Mouse (Mus musculus): ENCODE measurements around the gene Aen. TPM values are rescaled to one million over a fixed set of nuclear protein-coding genes. Genes with fewer than 3 reads are reported as not detected.

Gene Aen
- total and polyA plus RNA-seq, 3 experiments = 69.1 to 74.2 (median 72.9) TPM

DNA sequence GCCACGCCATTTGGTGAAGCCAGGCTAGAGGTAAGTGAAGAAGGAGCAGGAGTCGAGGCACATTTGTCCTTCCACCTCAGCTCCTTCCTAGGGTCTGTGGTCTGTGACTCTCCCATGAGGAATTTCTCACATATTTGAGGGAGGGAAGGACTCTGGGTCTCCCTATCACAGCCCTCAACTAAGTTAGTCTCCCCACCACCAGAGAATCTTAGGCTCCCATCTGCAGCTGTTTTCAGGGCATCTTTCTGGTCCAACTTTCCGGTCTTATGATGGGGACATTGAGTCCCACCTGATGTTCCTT, 18.8 kb downstream of the Aen start:
- Histone ChIP-seq H3K9me3 (replicated peaks; ENCODE audit: low read length) (no peaks in the 10 kb centered on the region), H3K27ac (ENCODE audit: insufficient read depth, low read depth) (0 out of 2 replicates have a peak overlapping the region, but pooled peaks have one; percentile 17), H3K4me1 (ENCODE audit: control insufficient read depth in 1 of 2, insufficient read depth in 2 of 2) (peaks cover 32 to 76% of the 10 kb centered on the region in 2 experiments), H3K36me3 (replicated peaks in 1 of 2; ENCODE audit: control insufficient read depth in 1 of 2, insufficient read depth in 1 of 2, low read length in 1 of 2) (peaks cover 7 to 29% of the 10 kb centered on the region in 2 experiments), H3K9ac (ENCODE audit: insufficient read depth, low read depth) (peak overlapping the region; percentile 28; the same call in 1 of the 2 replicates), H3K79me2 (replicated peaks; ENCODE audit: control insufficient read depth, extremely low read depth, insufficient read depth, poor library complexity, severe bottlenecking) (no peaks in the 10 kb centered on the region), H3K4me3 (replicated peaks in 1 of 3; ENCODE audit: low read depth in 2 of 3, low read length in 2 of 3, poor library complexity in 1 of 3) (peak overlapping the region; percentile 13 to 53 (median 42)), H3K4me2 (ENCODE audit: insufficient read depth, low read depth, poor library complexity, severe bottlenecking) (peak overlapping the region; percentile 70; the same call in 1 of the 2 replicates), H3K27me3 (replicated peaks) (no peaks in the 10 kb centered on the region)
- DNase-seq (ENCODE audit: extremely low read depth) = no peak
- TF ChIP-seq ZMIZ1 (IDR thresholded peaks at IDR 0.05; ENCODE audit: low read depth, low read length) = no peak
- dilution Hi-C loops (cut with MboI; ENCODE audit: extremely low pct_ligation_motif_present, extremely low pct_unique_long_range_greater_than_20kb, low sequenced_read_pairs) = no loop called here
- in situ Hi-C loops (cut with MboI; ENCODE audit: low pct_ligation_motif_present, low pct_unique_long_range_greater_than_20kb, low sequenced_read_pairs) = loop anchor here (25.0 kb wide), 1 partner anchor 448 kb away; no protein-coding TSS in a partner anchor

DNA sequence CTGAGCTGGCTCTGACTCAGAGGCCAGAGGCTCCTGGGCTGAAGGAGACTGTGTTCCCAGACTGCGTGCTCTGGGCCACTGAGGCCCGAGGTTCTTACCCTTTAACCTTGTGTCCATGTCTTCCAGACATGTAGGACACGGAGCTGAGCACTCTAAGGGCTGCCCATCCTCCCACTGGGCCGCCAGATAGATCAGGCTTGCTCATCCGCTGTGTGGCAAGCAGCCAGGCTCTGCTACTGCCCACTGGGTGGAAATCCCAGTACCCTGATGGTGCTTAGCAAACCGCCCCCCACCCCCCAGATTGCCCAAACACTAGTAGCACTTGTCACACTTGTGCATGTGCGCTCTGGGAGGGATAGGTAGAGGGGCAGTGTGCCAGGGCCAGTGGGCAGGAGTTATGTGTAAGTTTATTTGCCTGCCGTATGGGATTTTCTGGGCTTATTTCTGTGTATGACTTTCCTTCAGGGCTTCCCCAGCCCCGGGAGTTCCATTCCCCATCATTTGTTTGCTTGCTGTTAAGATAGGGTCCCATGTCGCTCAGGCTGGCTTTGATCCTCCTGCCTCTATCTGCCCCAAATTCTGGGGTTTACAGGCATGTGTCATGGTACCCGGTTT, 19.3 kb downstream of the Aen start:
- no peak for TF ChIP-seq KAT2A (IDR thresholded peaks at IDR 0.05; ENCODE audit: insufficient replicate concordance, low read length)
- no peak for TF ChIP-seq POLR2A (IDR thresholded peaks at IDR 0.05; ENCODE audit: low read depth, low read length)
- TF ChIP-seq PAX5 (IDR thresholded peaks at IDR 0.05; ENCODE audit: low read length) = no peak
- no peak for TF ChIP-seq RCOR1 (conservative IDR thresholded peaks at IDR 0.05; ENCODE audit: low read depth, low read length)
- no peak for TF ChIP-seq MAX (IDR thresholded peaks at IDR 0.05; ENCODE audit: low read length)
- TF ChIP-seq CTCF (conservative IDR thresholded peaks at IDR 0.05 in 1 of 2, IDR thresholded peaks at IDR 0.05 in 1 of 2; ENCODE audit: low read depth in 2 of 2, low read length in 2 of 2) = no peak
- no peak for TF ChIP-seq GABPA (IDR thresholded peaks at IDR 0.05; ENCODE audit: insufficient replicate concordance, low read depth, low read length)
- TF ChIP-seq USF2 (conservative IDR thresholded peaks at IDR 0.05; ENCODE audit: low read depth, low read length) = no peak
- Histone ChIP-seq H3K4me3 (replicated peaks in 1 of 3; ENCODE audit: low read depth in 2 of 3, low read length in 2 of 3, poor library complexity in 1 of 3) (peak overlapping the region; percentile 13 to 53 (median 26)), H3K9me3 (replicated peaks; ENCODE audit: low read length) (no peaks in the 10 kb centered on the region), H3K27ac (ENCODE audit: insufficient read depth, low read depth) (0 out of 2 replicates have a peak overlapping the region, but pooled peaks have one; percentile 3), H3K4me2 (ENCODE audit: insufficient read depth, low read depth, poor library complexity, severe bottlenecking) (0 out of 2 replicates have a peak overlapping the region, but pooled peaks have one; percentile 70), H3K4me1 (ENCODE audit: control insufficient read depth in 1 of 2, insufficient read depth in 2 of 2) (peaks cover 32 to 81% of the 10 kb centered on the region in 2 experiments), H3K36me3 (replicated peaks in 1 of 2; ENCODE audit: control insufficient read depth in 1 of 2, insufficient read depth in 1 of 2, low read length in 1 of 2) (peaks cover 2 to 27% of the 10 kb centered on the region in 2 experiments), H3K27me3 (replicated peaks) (no peaks in the 10 kb centered on the region), H3K79me2 (replicated peaks; ENCODE audit: control insufficient read depth, extremely low read depth, insufficient read depth, poor library complexity, severe bottlenecking) (no peaks in the 10 kb centered on the region), H3K9ac (ENCODE audit: insufficient read depth, low read depth) (peak overlapping the region; percentile 28)
- dilution Hi-C loops (cut with MboI; ENCODE audit: extremely low pct_ligation_motif_present, extremely low pct_unique_long_range_greater_than_20kb, low sequenced_read_pairs) (no loop called here), in situ Hi-C loops (cut with MboI; ENCODE audit: low pct_ligation_motif_present, low pct_unique_long_range_greater_than_20kb, low sequenced_read_pairs) (loop anchor here (5.0 to 25.0 kb wide), 2 partner anchors 172 to 447 kb away; no protein-coding TSS in a partner anchor)
- DNase-seq (ENCODE audit: extremely low read depth) = no peak

DNA sequence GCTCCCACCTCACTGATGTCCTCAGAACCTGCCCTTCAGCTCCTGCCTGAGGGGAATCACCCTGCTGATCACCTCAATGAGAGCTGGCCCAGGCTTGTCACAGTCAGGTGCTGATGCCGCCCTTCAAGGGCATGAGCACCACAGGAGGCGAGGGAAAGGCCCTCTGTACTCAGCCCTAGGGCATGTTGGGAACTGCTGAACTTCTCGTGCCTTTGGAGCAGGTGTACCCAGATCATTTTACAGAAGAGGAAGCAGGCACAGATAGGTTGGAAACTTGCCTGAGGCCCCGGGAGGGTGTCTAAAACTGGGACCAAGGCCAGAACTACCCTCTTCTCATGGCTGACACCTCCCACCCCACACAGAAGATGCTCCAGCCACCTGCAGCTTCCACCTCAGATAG, 23.0 kb downstream of the Aen start:
- H3K9ac ChIP-seq (ENCODE audit: insufficient read depth, low read depth) = no peak overlapping the region
- H3K4me1 ChIP-seq (ENCODE audit: control insufficient read depth in 1 of 2, insufficient read depth in 2 of 2) = peaks cover 25 to 46% of the 10 kb centered on the region in 2 experiments
- dilution Hi-C loops (cut with MboI; ENCODE audit: extremely low pct_ligation_motif_present, extremely low pct_unique_long_range_greater_than_20kb, low sequenced_read_pairs) (no loop called here), in situ Hi-C loops (cut with MboI; ENCODE audit: low pct_ligation_motif_present, low pct_unique_long_range_greater_than_20kb, low sequenced_read_pairs) (loop anchor here (5.0 to 25.0 kb wide), 2 partner anchors 169 to 444 kb away; no protein-coding TSS in a partner anchor)
- DNase-seq (ENCODE audit: extremely low read depth) = peak; percentile 79
- no peaks in the 10 kb centered on the region for H3K9me3 ChIP-seq (replicated peaks; ENCODE audit: low read length)
- H3K4me3 ChIP-seq (replicated peaks in 1 of 3; ENCODE audit: low read depth in 2 of 3, low read length in 2 of 3, poor library complexity in 1 of 3) = no peak overlapping the region
- no peaks in the 10 kb centered on the region for H3K79me2 ChIP-seq (replicated peaks; ENCODE audit: control insufficient read depth, extremely low read depth, insufficient read depth, poor library complexity, severe bottlenecking)
- H3K4me2 ChIP-seq (ENCODE audit: insufficient read depth, low read depth, poor library complexity, severe bottlenecking) = no peak overlapping the region
- H3K27ac ChIP-seq (ENCODE audit: insufficient read depth, low read depth) = peak overlapping the region; percentile 34; the same call in 1 of the 2 replicates
- no peaks in the 10 kb centered on the region for H3K27me3 ChIP-seq (replicated peaks)
- H3K36me3 ChIP-seq (replicated peaks in 1 of 2; ENCODE audit: control insufficient read depth in 1 of 2, insufficient read depth in 1 of 2, low read length in 1 of 2) = peaks cover 0 to 23% of the 10 kb centered on the region in 2 experiments
- TF ChIP-seq BHLHE40 (IDR thresholded peaks at IDR 0.05; ENCODE audit: low read depth, low read length) = peak; percentile 91
- TF ChIP-seq IRF4 (IDR thresholded peaks at IDR 0.05; ENCODE audit: low read depth, low read length) = peak; percentile 82
- TF ChIP-seq MEF2A (IDR thresholded peaks at IDR 0.05; ENCODE audit: borderline replicate concordance, low read depth, low read length) = peak; percentile 71; the same call in 1 of the 2 replicates
- TF ChIP-seq CTCF (conservative IDR thresholded peaks at IDR 0.05 in 1 of 2, IDR thresholded peaks at IDR 0.05 in 1 of 2; ENCODE audit: low read depth in 2 of 2, low read length in 2 of 2) = no peak
- peak; percentile 74; the same call in 1 of the 2 replicates for TF ChIP-seq MAX (IDR thresholded peaks at IDR 0.05; ENCODE audit: low read length)
- TF ChIP-seq MYC (IDR thresholded peaks at IDR 0.05; ENCODE audit: low read depth, low read length) = 0 out of 2 replicates have a peak, but pooled peaks have one; percentile 19
- no peak for TF ChIP-seq CHD2 (IDR thresholded peaks at IDR 0.05; ENCODE audit: low read length)
- TF ChIP-seq POLR2A (IDR thresholded peaks at IDR 0.05; ENCODE audit: low read depth, low read length) = no peak
- peak; percentile 85; the same call in 1 of the 2 replicates for TF ChIP-seq CHD1 (IDR thresholded peaks at IDR 0.05; ENCODE audit: low read depth, low read length)
- peak; percentile 87 for TF ChIP-seq EP300 (IDR thresholded peaks at IDR 0.05; ENCODE audit: low read length)
- TF ChIP-seq KAT2A (IDR thresholded peaks at IDR 0.05; ENCODE audit: insufficient replicate concordance, low read length) = no peak
- TF ChIP-seq ETS1 (conservative IDR thresholded peaks at IDR 0.05; ENCODE audit: low read depth, low read length) = peak; percentile 79
- peak; percentile 33; the same call in 1 of the 2 replicates for TF ChIP-seq SIN3A (IDR thresholded peaks at IDR 0.05; ENCODE audit: low read length)
- TF ChIP-seq ZMIZ1 (IDR thresholded peaks at IDR 0.05; ENCODE audit: low read depth, low read length) = no peak
- TF ChIP-seq RCOR1 (conservative IDR thresholded peaks at IDR 0.05; ENCODE audit: low read depth, low read length) = peak; percentile 73; the same call in 1 of the 2 replicates
- TF ChIP-seq MAZ (IDR thresholded peaks at IDR 0.05; ENCODE audit: low read depth, low read length) = peak; percentile 56; the same call in 1 of the 2 replicates
- no peak for TF ChIP-seq MXI1 (IDR thresholded peaks at IDR 0.05; ENCODE audit: low read depth, low read length)
- TF ChIP-seq ELF1 (IDR thresholded peaks at IDR 0.05; ENCODE audit: low read depth, low read length) = peak; percentile 26; the same call in 1 of the 2 replicates
- no peak for TF ChIP-seq JUND (conservative IDR thresholded peaks at IDR 0.05; ENCODE audit: low read depth, low read length)
- TF ChIP-seq TCF12 (IDR thresholded peaks at IDR 0.05; ENCODE audit: low read depth, low read length) = peak; percentile 81

Measured in CH12.LX (cell line).